Mouse (Mus musculus) hindbrain, embryonic 16.5 days (tissue): ENCODE measurements at regions not wholly inside any gene's neighbourhood (a gene's known extent, or its start where the extent isn't known, plus 50 kb on each side); places are given as distances from the start of the nearest gene placed in this dataset.
A peak's percentile ranks its signal among the peaks of the same experiment; 100 is the strongest.

Experiments used
- ATAC-seq: fragments of 200-750 bp; cut with Nextera tagmentation; 2 replicates; pipeline ENCODE4 v1.8.0; 2017; ENCODE audit warnings: moderate TSS enrichment, moderate library complexity
- H3K27ac ChIP-seq: fragments of 300-500 bp; sonication (generic); 2 replicates; pipeline ENCODE4 v1.5.1; 2014; ENCODE audit warnings: low read depth, mild to moderate bottlenecking, control low read depth, low read length, moderate library complexity
- H3K27me3 ChIP-seq: fragments of 300-500 bp; sonication (generic); replicated peaks from 2 replicates; pipeline ENCODE4 v1.6.1; 2014; ENCODE audit warnings: low read length; ENCODE audit not compliant: control insufficient read depth, insufficient read depth
- H3K36me3 ChIP-seq: fragments of 300-500 bp; sonication (generic); 2 replicates; pipeline ENCODE4 v1.6.1; 2014; ENCODE audit warnings: mild to moderate bottlenecking, low read length, moderate library complexity, mixed read lengths; ENCODE audit not compliant: control insufficient read depth, insufficient read depth
- H3K4me1 ChIP-seq: fragments of 300-500 bp; sonication (generic); 2 replicates; pipeline ENCODE4 v1.6.1; 2014; ENCODE audit warnings: low read depth, low read length; ENCODE audit not compliant: control insufficient read depth, insufficient read depth
- H3K4me2 ChIP-seq: fragments of 300-500 bp; sonication (generic); 2 replicates; pipeline ENCODE4 v1.6.1; 2014; ENCODE audit warnings: mild to moderate bottlenecking, low read length, control low read depth, moderate library complexity
- H3K4me3 ChIP-seq: fragments of 300-500 bp; sonication (generic); 2 replicates; pipeline ENCODE4 v1.5.1; 2014; ENCODE audit warnings: mild to moderate bottlenecking, low read length, control low read depth, moderate library complexity
- H3K9ac ChIP-seq: fragments of 300-500 bp; sonication (generic); 2 replicates; pipeline ENCODE4 v1.6.1; 2014; ENCODE audit warnings: low read depth, mild to moderate bottlenecking, control low read depth, low read length, moderate library complexity
- H3K9me3 ChIP-seq: fragments of 300-500 bp; sonication (generic); 2 replicates; pipeline ENCODE4 v1.6.1; 2014; ENCODE audit warnings: mild to moderate bottlenecking, low read length, moderate library complexity; ENCODE audit not compliant: control insufficient read depth
- WGBS: fragments of 180-500 bp; shearing (Covaris S2); extraction: QIAGEN DNeasy Blood & Tissue Kit; methylation state at CpG from one replicate; pipeline ENCODE4 v1.1.7; 2014; 5-methylcytosine and 5-hydroxymethylcytosine counted together

DNA sequence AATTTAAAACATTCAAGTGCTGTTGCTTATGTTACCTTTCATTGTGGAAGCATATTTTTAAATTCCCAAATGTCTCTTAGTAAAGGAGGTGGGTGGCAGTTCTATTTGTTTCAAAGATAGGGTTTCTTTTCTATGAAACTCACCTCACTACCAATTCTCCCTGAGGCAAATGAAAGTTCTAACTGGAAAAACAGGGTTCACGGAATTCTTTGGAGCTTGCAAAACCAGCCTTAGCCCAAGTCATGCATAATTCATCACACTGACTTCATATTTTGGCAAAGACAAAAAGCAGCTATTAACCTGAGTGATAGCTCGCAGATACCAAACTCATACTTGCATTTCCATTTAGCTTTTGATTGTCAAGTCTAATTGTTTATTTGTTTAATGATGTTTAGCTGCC lies 73.8 kb downstream of the Dio2 start:
- Histone ChIP-seq H3K27me3 (no peaks in the 10 kb centered on the region), H3K9ac (no peak overlapping the region), H3K36me3 (no peaks in the 10 kb centered on the region), H3K4me1 (no peaks in the 10 kb centered on the region), H3K4me2 (no peak overlapping the region), H3K9me3 (no peaks in the 10 kb centered on the region), H3K27ac (no peak overlapping the region), H3K4me3 (no peak overlapping the region)
- no peak for ATAC-seq
- WGBS: 35% methylated on average over 2 of the region's 2 CpGs

DNA sequence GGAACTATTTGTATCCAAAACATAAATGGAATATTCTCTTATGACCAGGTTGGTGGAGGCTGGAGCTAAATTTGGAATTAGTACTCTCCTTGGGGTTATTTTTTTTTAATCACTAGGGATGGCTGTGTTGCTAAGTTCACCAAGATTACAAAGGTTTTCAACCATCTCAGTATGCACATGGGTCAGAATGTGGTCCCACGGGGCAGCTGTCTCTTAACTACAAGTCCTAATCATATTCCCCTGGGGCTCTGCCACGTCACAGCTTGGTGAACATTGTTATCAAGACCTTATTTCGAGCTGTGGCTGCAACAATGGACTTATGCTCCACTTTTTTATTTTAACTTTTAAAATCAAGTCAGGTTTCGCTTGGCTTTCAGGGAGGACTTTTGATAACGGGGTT lies 92.8 kb downstream of the Dio2 start:
- Histone ChIP-seq H3K9me3 (no peaks in the 10 kb centered on the region), H3K9ac (no peak overlapping the region), H3K27ac (no peak overlapping the region), H3K4me1 (no peaks in the 10 kb centered on the region), H3K4me2 (no peak overlapping the region), H3K36me3 (no peaks in the 10 kb centered on the region), H3K27me3 (no peaks in the 10 kb centered on the region), H3K4me3 (no peak overlapping the region)
- ATAC-seq: no peak
- 76% methylated on average over 5 of the region's 5 CpGs for WGBS

DNA sequence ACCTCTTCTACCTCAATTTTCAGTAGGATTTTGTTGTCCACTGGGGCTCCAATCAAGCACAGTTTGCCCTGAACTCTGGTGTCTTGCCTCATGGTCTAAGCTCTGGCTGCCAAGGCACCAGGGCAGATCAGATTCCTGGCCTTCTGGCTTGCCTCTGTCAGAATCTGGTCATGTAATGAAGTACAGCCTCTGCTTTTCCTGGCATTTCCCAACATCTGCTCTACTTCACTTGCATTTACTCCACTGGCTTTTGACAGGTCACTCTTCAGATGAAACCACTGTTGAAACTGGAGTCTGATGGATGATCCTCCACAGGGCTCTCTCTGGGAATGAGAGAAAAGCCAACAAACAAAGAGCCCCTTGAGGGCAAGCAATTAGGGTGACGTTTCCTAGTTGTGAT lies 94.3 kb downstream of the Dio2 start:
- no peaks in the 10 kb centered on the region for H3K4me1 ChIP-seq
- no peak for ATAC-seq
- no peaks in the 10 kb centered on the region for H3K36me3 ChIP-seq
- no peak overlapping the region for H3K4me3 ChIP-seq
- no peaks in the 10 kb centered on the region for H3K27me3 ChIP-seq
- 23% methylated on average over 1 of the region's 1 CpGs for WGBS
- no peak overlapping the region for H3K9ac ChIP-seq
- H3K9me3 ChIP-seq: no peaks in the 10 kb centered on the region
- no peak overlapping the region for H3K4me2 ChIP-seq
- no peak overlapping the region for H3K27ac ChIP-seq

DNA sequence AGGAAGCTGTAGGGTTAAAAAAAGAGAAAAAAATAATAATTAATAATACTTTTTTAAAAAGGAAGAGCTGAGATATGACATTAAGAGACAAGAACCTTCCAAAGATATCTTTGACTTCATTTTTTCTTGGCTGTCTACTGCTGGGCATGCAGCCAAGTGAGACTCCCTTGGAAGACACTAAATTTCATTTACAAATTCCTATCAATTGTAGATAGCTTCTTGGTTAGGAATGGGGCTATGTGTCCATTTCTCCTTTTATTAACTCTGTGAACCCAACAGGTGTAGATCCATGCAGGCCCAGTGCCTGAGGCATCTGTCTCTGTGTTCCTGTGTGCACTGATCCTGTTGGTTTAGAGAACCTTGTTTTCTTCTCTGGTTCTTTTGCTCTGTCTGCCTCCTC lies 113.4 kb downstream of the Dio2 start:
- ATAC-seq: no peak
- Histone ChIP-seq H3K27me3 (no peaks in the 10 kb centered on the region), H3K4me2 (no peak overlapping the region), H3K27ac (no peak overlapping the region), H3K9ac (no peak overlapping the region), H3K4me1 (no peaks in the 10 kb centered on the region), H3K9me3 (no peaks in the 10 kb centered on the region), H3K4me3 (no peak overlapping the region), H3K36me3 (no peaks in the 10 kb centered on the region)

DNA sequence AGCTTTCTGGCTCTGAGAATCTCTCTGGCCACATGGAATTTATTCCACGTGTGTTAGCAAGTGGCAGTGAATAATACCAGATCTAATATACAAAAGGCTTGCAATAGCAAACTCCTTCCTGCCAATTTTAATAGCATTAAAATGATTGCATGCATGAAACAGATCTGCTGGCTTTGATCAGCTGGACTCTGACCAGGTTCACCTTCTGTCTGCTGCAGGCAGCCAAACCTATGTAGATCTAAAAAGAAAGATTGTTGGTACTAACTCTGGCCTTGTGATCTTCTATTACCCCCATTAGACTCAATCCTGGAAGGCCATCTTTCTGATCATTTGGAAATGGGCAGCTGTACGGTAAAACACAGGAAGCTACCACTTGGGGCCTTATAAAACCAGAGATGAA lies 114.8 kb downstream of the Dio2 start:
- no peaks in the 10 kb centered on the region for H3K36me3 ChIP-seq
- ATAC-seq: no peak
- 74% methylated on average over 2 of the region's 2 CpGs for WGBS
- no peaks in the 10 kb centered on the region for H3K9me3 ChIP-seq
- H3K4me3 ChIP-seq: no peak overlapping the region
- H3K27ac ChIP-seq: no peak overlapping the region
- H3K9ac ChIP-seq: no peak overlapping the region
- H3K4me2 ChIP-seq: no peak overlapping the region
- no peaks in the 10 kb centered on the region for H3K4me1 ChIP-seq
- H3K27me3 ChIP-seq: no peaks in the 10 kb centered on the region

DNA sequence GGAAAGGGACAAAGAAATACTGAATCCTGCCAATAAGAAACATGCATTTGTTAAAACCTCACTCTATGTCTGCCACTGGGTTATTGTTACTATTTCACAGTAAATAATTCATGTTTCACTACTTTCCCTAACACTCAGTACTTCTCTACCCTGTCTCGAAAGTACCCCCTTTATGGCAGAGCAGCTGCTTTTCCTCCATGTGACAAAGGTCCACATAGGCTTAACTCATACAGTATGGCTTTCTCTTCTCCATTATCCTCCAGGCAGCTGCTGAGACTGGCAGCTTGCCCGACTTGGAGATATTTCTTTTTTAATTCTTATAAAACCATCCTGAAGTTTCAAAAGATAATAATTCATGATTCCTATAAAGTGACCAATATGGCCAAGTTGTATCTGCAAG lies 129.4 kb downstream of the Dio2 start:
- H3K9me3 ChIP-seq: no peaks in the 10 kb centered on the region
- ATAC-seq: no peak
- H3K36me3 ChIP-seq: no peaks in the 10 kb centered on the region
- WGBS: 71% methylated on average over 2 of the region's 2 CpGs
- H3K27me3 ChIP-seq: no peaks in the 10 kb centered on the region
- H3K9ac ChIP-seq: no peak overlapping the region
- H3K27ac ChIP-seq: no peak overlapping the region
- no peaks in the 10 kb centered on the region for H3K4me1 ChIP-seq
- H3K4me3 ChIP-seq: no peak overlapping the region
- no peak overlapping the region for H3K4me2 ChIP-seq

DNA sequence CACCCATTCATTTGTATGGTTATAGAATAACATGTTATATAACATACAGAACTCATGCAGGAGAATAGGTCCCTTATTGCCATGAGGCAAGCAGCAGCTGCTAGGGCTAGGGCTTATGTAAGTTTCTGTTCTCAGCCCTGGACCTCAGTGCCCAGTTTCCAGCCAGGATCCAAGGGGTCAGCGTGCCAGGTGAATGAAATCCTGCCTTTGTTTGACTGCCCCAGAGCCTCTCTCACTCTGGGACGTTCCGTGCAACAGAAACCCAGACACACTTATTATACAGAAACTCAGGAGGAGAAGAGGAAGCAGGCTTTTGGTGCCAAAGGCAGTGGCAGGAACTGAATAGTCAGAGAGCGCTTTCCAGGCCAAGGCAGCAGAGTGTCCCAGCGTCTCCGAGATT lies 130.3 kb downstream of the Dio2 start:
- Histone ChIP-seq H3K4me2 (no peak overlapping the region), H3K36me3 (no peaks in the 10 kb centered on the region), H3K27me3 (no peaks in the 10 kb centered on the region), H3K4me1 (no peaks in the 10 kb centered on the region), H3K4me3 (no peak overlapping the region), H3K9me3 (no peaks in the 10 kb centered on the region), H3K27ac (no peak overlapping the region), H3K9ac (no peak overlapping the region)
- WGBS: 69% methylated on average over 6 of the region's 6 CpGs
- ATAC-seq: peak; percentile 50; the same call in 1 of the 2 replicates

DNA sequence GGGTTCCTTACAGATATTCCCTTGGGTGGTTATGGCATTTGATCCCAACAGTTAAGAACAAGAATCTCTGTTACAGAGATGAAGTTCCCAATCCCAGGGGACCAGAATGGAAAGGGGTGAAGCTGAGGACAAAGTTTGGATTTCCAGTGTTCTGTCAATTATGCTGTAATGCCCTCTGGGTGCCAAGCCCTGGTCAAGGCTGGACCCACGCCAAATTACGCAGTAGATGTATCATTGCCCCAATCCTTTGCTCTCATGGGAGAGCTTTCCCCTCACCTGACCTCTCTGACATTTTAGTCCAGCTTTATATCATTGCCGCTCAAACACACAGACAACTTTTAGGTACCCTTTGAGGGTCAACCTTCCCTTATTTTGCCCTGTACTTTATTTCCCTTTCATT lies 158.2 kb downstream of the Dio2 start:
- Histone ChIP-seq H3K27me3 (no peaks in the 10 kb centered on the region), H3K4me3 (no peak overlapping the region), H3K9me3 (no peaks in the 10 kb centered on the region), H3K36me3 (no peaks in the 10 kb centered on the region), H3K4me2 (no peak overlapping the region), H3K9ac (no peak overlapping the region), H3K27ac (no peak overlapping the region), H3K4me1 (no peaks in the 10 kb centered on the region)
- ATAC-seq: no peak
- 86% methylated on average over 3 of the region's 3 CpGs for whole genome bisulfite sequencing

DNA sequence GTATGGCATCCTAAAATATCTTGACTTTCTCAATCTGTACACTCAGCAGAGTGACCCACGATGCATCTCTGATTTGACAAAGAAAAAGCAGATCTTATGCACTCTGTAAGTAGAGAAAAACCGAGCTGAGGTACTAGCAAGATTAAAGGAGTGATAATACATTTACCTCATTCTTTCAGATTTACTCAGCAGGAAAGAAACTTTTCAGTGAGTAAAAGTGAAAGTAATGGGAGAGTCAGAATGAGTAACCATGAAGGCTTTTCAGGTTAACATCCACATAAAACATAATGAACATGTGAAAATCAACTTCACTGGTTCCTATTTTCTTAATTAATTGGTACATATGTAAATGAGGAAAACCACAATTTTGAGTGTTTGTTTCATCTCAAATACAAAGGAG lies 162.1 kb downstream of the Dio2 start:
- WGBS: 77% methylated on average over 2 of the region's 2 CpGs
- H3K4me2 ChIP-seq: no peak overlapping the region
- no peaks in the 10 kb centered on the region for H3K4me1 ChIP-seq
- H3K36me3 ChIP-seq: no peaks in the 10 kb centered on the region
- no peaks in the 10 kb centered on the region for H3K27me3 ChIP-seq
- no peak overlapping the region for H3K27ac ChIP-seq
- H3K9me3 ChIP-seq: no peaks in the 10 kb centered on the region
- no peak overlapping the region for H3K9ac ChIP-seq
- no peak overlapping the region for H3K4me3 ChIP-seq
- no peak for ATAC-seq

DNA sequence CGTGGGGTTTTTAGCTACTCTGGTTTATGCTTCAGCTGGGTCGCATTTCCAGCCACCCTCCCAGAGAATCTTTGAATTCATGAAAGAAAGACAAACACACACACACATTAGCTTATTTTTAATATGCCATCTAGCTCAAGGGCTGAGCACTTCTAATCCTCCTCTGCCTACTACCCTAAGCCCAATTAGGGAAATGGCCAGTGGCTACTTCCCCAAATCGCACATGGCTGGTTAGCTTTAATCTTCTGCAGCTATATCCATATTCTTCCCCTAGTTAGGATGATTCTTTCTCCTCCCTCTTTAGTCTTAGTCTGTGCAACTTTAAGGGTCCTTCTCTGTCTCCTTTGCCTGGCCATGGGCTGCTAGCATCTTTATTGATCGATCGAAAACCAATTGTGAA lies 166.3 kb downstream of the Dio2 start:
- Histone ChIP-seq H3K27ac (no peak overlapping the region), H3K36me3 (no peaks in the 10 kb centered on the region), H3K4me2 (no peak overlapping the region), H3K4me3 (no peak overlapping the region), H3K4me1 (no peaks in the 10 kb centered on the region), H3K9me3 (no peaks in the 10 kb centered on the region), H3K9ac (no peak overlapping the region), H3K27me3 (no peaks in the 10 kb centered on the region)
- ATAC-seq: no peak
- 82% methylated on average over 5 of the region's 5 CpGs for WGBS
